Mouse (Mus musculus): ENCODE results near the gene Csf2rb2.

- no peak for TF ChIP-seq CTCF (IDR thresholded peaks at IDR 0.05; ENCODE audit: low read depth)
- no peak for TF ChIP-seq EP300 (IDR thresholded peaks at IDR 0.05; ENCODE audit: low read depth)
Observed at GRCm38 (mm10) chr15:78324294-78324693, 18.8 kb upstream of the Csf2rb2 start.

All from liver, embryonic 14.5 days (tissue).